Mouse (Mus musculus): ENCODE measurements around the gene Pnpt1. TPM values are rescaled to one million over a fixed set of nuclear protein-coding genes. Genes with fewer than 3 reads are reported as not detected.

The Pnpt1 gene
- total RNA-seq, 2 experiments from 2014 or later: 24.2 to 24.9 TPM

Other genes starting within 250 kb of the Pnpt1 start
- gene Ppp4r3b, start 42.1 kb downstream of the Pnpt1 start, total RNA-seq (2021): 10 to 100 TPM; 49.7 to 55.3 TPM
- gene Cfap36, start 116.7 kb downstream of the Pnpt1 start, total RNA-seq (2021): 100 to 1,000 TPM; 119 to 123 TPM
- gene Ccdc88a, start 242.9 kb downstream of the Pnpt1 start, total RNA-seq (2021): 10 to 100 TPM; 72.8 to 76.6 TPM

Data from layer of hippocampus, postnatal 14 days (tissue).